Mouse (Mus musculus) midbrain, postnatal 0 days (tissue): Measurements from ENCODE around the gene Wars2. TPM values are rescaled to one million over a fixed set of nuclear protein-coding genes. Genes with fewer than 3 reads are reported as not detected.
A peak's percentile ranks its signal among the peaks of the same experiment; 100 is the strongest.

Source experiments
- ATAC-seq: fragments of 200-750 bp; cut with Nextera tagmentation; 2 replicates; pipeline ENCODE4 v1.8.0; 2017; ENCODE audit warnings: moderate number of reproducible peaks, mild to moderate bottlenecking, moderate TSS enrichment, moderate library complexity; ENCODE audit not compliant: low FRiP score
- DNase-seq: peaks from one replicate; pipeline ENCODE4 v3.0.0-alpha.2; 2015; ENCODE audit warnings: low spot score
- H3K27ac ChIP-seq: fragments of 300-500 bp; sonication (generic); 2 replicates; pipeline ENCODE4 v1.5.1; 2014; ENCODE audit warnings: low read depth, mild to moderate bottlenecking, low read length, mixed read lengths
- H3K27me3 ChIP-seq: fragments of 300-500 bp; sonication (generic); 2 replicates; pipeline ENCODE4 v1.6.1; 2014; ENCODE audit warnings: low read length, control low read depth, mixed read lengths; ENCODE audit not compliant: insufficient read depth
- H3K36me3 ChIP-seq: fragments of 300-500 bp; sonication (generic); 2 replicates; pipeline ENCODE4 v1.6.1; 2014; ENCODE audit warnings: low read length, control low read depth, mixed read lengths; ENCODE audit not compliant: insufficient read depth
- H3K4me1 ChIP-seq: fragments of 300-500 bp; sonication (generic); 2 replicates; pipeline ENCODE4 v1.6.1; 2014; ENCODE audit warnings: mild to moderate bottlenecking, control low read depth, antibody characterized with exemption, low read length, mixed read lengths; ENCODE audit not compliant: insufficient read depth
- H3K4me2 ChIP-seq: fragments of 300-500 bp; sonication (generic); 2 replicates; pipeline ENCODE4 v1.6.1; 2014; ENCODE audit warnings: low read depth, mild to moderate bottlenecking, low read length, mixed read lengths; ENCODE audit not compliant: poor library complexity, severe bottlenecking
- H3K4me3 ChIP-seq: fragments of 300-500 bp; sonication (generic); 2 replicates; pipeline ENCODE4 v1.5.1; 2014; ENCODE audit warnings: low read depth, mild to moderate bottlenecking, low read length, moderate library complexity
- H3K9ac ChIP-seq: fragments of 300-500 bp; sonication (generic); replicated peaks from 2 replicates; pipeline ENCODE4 v1.6.1; 2014; ENCODE audit warnings: mild to moderate bottlenecking, low read length, moderate library complexity, mixed read lengths; ENCODE audit not compliant: poor library complexity, severe bottlenecking
- H3K9me3 ChIP-seq: fragments of 300-500 bp; sonication (generic); 2 replicates; pipeline ENCODE4 v1.6.1; 2016; ENCODE audit warnings: low read length, control low read depth
- CTCF ChIP-seq: IDR thresholded peaks from 2 replicates; pipeline ENCODE4 v1.5.1; 2016; ENCODE audit warnings: antibody characterized with exemption, mild to moderate bottlenecking
- WGBS: fragments of 180-500 bp; shearing (Covaris S2); extraction: QIAGEN DNeasy Blood & Tissue Kit; methylation state at CpG from one replicate; pipeline ENCODE4 v1.1.7; 2014; 5-methylcytosine and 5-hydroxymethylcytosine counted together
- polyA plus RNA-seq: library from polyadenylated mRNA; unstranded; fragments of >200 nt; fragmentation: Nextera tagmentation; extraction: Ambion mirVana; gene quantifications from 2 replicates; pipeline ENCODE4 v1.2.1, GENCODE M21; 2015
- total RNA-seq: library from RNA; depleted of rRNA; stranded (reverse); fragments of >200 nt; gene quantifications from 2 replicates; pipeline ENCODE4 v1.2.3, GENCODE M21; 2014

Gene Wars2
- total and polyA plus RNA-seq, 2 experiments from 2014 or later: 4.9 to 6.7 TPM

DNA sequence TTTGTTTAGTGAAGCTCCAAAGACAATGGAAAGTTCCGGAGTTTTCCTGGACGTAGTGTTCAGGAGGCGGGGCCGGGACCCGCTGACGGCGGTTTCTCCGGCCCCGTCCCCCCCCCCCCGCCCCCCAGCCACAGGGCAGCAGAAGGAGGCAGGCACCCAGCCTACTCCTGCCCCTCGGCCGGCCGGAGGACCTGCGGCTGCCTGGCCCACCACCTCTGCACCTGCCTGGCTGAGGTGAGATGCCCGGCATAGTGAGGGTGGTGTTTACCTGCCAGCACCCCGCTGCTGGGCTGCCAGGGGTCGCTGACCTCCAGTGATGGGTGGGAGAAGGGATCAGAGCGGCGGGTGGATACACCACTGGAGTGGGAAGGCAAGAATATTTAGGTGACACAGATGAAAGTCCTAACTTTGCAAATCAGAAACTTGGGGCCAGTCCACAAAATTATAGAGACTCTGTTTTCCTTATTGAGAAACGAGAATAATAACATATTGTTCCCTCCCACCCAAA, 99.4 kb downstream of the Wars2 start, which contains the start of gene Tbx15:
TSS of gene Tbx15 (plus strand) at position 169 of the 508 bp plus-strand sequence.
- Histone ChIP-seq H3K4me3 (no peak within 1 kb of the TSS; the same call in 1 of the 2 replicates), H3K36me3 (no peaks in the 10 kb centered on the region), H3K4me2 (0 out of 2 replicates have a peak within 1 kb of the TSS, but pooled peaks have one; percentile 12), H3K27me3 (peaks cover 85% of the 10 kb centered on the region), H3K27ac (no peak within 1 kb of the TSS), H3K9me3 (no peaks in the 10 kb centered on the region), H3K9ac (no peak within 1 kb of the TSS), H3K4me1 (no peaks in the 10 kb centered on the region)
- WGBS: under 1% methylated on average over 18 of the region's 20 CpGs
- no peak for TF ChIP-seq CTCF
- no peak for DNase-seq
- no peak for ATAC-seq

DNA sequence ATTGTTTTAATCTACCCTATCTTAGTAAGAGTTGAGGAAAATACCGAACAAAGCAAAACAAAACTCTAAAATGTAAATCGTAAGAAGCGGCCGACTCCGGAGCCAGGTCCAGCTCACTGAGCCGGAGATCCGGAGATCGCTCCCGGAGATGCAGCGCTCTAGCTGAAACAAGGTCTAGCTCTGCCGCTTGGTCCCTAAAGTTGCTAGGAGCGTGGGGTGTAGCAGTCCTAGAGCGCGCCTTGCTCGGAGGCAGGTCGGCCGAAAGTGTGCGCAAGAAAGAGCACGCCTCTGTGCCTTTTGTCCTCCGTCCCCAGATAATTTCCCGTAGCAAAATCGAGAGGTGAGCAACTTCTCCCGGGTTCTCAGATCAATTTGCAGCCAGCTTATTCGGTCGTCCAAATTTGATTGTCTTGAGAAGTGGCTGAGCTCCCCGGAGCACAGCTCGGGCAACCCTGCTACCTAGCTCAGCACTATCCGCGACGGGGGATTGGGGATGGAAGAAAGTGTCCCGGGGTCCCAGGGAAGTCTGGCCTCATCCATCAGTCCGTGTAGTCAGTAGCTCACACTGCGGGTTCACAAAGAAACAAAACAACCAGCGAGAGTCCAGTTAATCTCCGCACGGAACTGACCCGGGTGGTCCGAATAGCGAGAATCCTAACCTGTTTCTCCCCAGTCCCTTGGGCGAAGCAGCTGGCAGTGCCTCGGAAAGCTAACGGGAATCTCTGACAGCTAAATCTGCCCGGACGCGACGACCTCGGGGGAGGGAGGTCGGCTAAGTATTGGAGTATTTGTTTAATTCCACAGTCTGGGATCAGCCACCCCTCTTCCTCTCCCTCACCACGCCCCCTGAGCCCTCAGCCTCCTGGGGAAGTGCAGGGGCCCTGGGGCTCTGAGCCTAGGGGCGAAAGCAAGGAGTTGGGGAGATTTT, 100.2 kb downstream of the Wars2 start:
- H3K4me1 ChIP-seq: no peaks in the 10 kb centered on the region
- H3K36me3 ChIP-seq: no peaks in the 10 kb centered on the region
- H3K9ac ChIP-seq: no peak overlapping the region
- H3K4me2 ChIP-seq: 0 out of 2 replicates have a peak overlapping the region, but pooled peaks have one; percentile 12
- no peaks in the 10 kb centered on the region for H3K9me3 ChIP-seq
- no peak for TF ChIP-seq CTCF
- DNase-seq (no peak), ATAC-seq (0 out of 2 replicates have a peak, but pooled peaks have one; percentile 41)
- peaks cover 85% of the 10 kb centered on the region for H3K27me3 ChIP-seq
- 1% methylated on average over 50 of the region's 50 CpGs for WGBS
- no peak overlapping the region; the same call in 1 of the 2 replicates for H3K4me3 ChIP-seq
- H3K27ac ChIP-seq: no peak overlapping the region

DNA sequence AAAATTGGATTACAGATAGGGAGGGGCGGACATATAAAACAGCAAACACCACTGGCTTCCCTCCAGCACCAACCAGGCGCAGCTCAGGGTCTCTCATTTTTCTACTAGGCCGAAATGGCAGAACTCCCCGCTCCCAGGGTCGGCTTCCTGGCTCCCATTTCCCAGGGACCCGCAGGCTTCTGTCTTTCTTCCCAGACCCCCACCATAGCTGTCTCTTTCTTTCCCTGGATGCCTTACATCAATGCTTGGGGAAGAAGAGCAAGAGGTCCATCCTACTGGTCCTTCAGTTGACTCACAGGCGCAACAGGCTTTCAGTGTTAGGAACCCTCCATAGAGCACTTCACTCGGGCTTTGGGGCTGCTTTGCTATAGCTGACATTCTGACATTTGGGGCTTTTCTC, 101.6 kb downstream of the Wars2 start:
- no peak for TF ChIP-seq CTCF
- H3K9ac ChIP-seq: no peak overlapping the region
- DNase-seq (no peak), ATAC-seq (no peak)
- no peaks in the 10 kb centered on the region for H3K9me3 ChIP-seq
- 5% methylated on average over 8 of the region's 8 CpGs for WGBS
- no peak overlapping the region for H3K27ac ChIP-seq
- no peak overlapping the region for H3K4me3 ChIP-seq
- no peaks in the 10 kb centered on the region for H3K36me3 ChIP-seq
- no peak overlapping the region for H3K4me2 ChIP-seq
- peaks cover 88% of the 10 kb centered on the region for H3K27me3 ChIP-seq
- no peaks in the 10 kb centered on the region for H3K4me1 ChIP-seq

DNA sequence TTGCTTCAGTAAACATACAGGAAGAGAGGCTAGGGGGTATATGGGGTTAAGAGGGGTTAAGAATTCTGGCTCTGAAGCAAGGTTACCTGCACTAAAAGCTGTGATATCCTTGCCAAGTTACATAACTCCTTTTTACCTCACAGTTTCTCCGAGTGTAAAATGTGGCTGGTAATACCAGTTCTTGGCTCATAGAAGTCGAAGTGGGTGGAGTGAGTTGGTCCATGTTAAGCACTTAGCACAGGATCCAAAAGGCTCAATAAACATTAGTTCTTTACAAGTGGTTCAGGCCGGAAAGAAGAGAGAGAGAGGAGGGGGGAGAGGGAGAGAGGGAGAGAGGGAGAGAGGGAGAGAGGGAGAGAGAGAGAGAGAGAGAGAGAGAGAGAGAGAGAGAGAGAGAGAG, 104.5 kb downstream of the Wars2 start:
- ATAC-seq: no peak
- Histone ChIP-seq H3K9me3 (no peaks in the 10 kb centered on the region), H3K27me3 (peaks cover 90% of the 10 kb centered on the region), H3K36me3 (no peaks in the 10 kb centered on the region), H3K4me3 (no peak overlapping the region), H3K4me1 (no peaks in the 10 kb centered on the region), H3K9ac (no peak overlapping the region), H3K4me2 (no peak overlapping the region), H3K27ac (no peak overlapping the region)
- TF ChIP-seq CTCF: no peak
- WGBS: 25% methylated on average over 3 of the region's 3 CpGs
- DNase-seq: no peak

DNA sequence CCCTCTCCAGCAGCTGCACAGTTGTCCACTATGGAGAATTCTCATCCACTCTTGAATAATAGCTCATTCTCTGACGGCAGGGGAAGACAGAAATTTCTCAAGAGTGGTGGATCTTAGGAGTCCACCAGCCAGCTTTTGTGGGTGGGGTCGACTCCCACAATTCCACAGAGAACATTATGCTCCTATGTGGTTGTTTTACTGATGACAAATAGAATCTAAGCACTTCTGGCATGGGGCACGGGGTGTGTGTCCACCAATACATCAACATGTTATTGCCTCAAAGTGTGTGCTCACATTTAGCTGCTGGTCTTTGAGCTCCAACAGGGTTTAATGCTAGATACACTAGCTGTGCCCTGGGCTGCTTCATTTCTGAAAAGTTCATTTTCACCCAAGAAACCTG, 105.8 kb downstream of the Wars2 start:
- no peaks in the 10 kb centered on the region for H3K4me1 ChIP-seq
- no peak for TF ChIP-seq CTCF
- no peaks in the 10 kb centered on the region for H3K9me3 ChIP-seq
- peaks cover 95% of the 10 kb centered on the region for H3K27me3 ChIP-seq
- ATAC-seq (no peak), DNase-seq (no peak)
- no peaks in the 10 kb centered on the region for H3K36me3 ChIP-seq
- WGBS: 27% methylated on average over 3 of the region's 3 CpGs
- H3K27ac ChIP-seq: no peak overlapping the region
- H3K4me3 ChIP-seq: no peak overlapping the region
- H3K9ac ChIP-seq: no peak overlapping the region
- no peak overlapping the region for H3K4me2 ChIP-seq

DNA sequence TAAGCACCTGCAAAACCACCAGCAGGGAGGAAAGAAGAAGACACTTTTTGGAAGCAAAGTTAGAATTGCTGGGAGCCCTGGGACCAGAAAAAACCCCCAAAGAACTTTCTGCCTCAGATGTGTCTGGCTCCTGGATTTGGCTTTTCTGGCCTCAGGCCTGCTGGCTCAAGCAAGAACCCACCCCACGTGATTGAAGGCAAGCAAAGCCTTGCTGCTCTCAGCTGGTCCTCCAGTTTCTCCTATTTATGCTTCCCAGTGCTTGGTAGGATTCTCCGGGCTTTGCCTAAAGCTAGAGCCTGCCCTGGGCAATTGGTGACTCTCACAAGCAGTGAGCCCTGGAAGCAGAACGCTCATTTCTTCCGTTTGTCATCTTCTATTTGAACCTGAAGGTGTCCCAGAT, 106.7 kb downstream of the Wars2 start:
- H3K27me3 ChIP-seq: peaks cover 98% of the 10 kb centered on the region
- no peak overlapping the region for H3K4me2 ChIP-seq
- 5% methylated on average over 4 of the region's 4 CpGs for WGBS
- no peak overlapping the region for H3K4me3 ChIP-seq
- H3K36me3 ChIP-seq: no peaks in the 10 kb centered on the region
- DNase-seq (no peak), ATAC-seq (no peak)
- no peak for TF ChIP-seq CTCF
- H3K27ac ChIP-seq: no peak overlapping the region
- no peak overlapping the region for H3K9ac ChIP-seq
- H3K9me3 ChIP-seq: no peaks in the 10 kb centered on the region
- H3K4me1 ChIP-seq: no peaks in the 10 kb centered on the region
